Mouse (Mus musculus) midbrain, embryonic 16.5 days (tissue): ENCODE data around the gene Srek1. TPM values are rescaled to one million over a fixed set of nuclear protein-coding genes. Genes with fewer than 3 reads are reported as not detected.

Experiments used
- ATAC-seq: fragments of 200-750 bp; cut with Nextera tagmentation; 2 replicates; pipeline ENCODE4 v1.8.0; 2017; ENCODE audit warnings: moderate TSS enrichment
- H3K27ac ChIP-seq: fragments of 300-500 bp; sonication (generic); 2 replicates; pipeline ENCODE4 v1.5.1; 2014; ENCODE audit warnings: mild to moderate bottlenecking, low read length, mixed read lengths
- H3K27me3 ChIP-seq: fragments of 300-500 bp; sonication (generic); 2 replicates; pipeline ENCODE4 v1.6.1; 2014; ENCODE audit warnings: low read depth, low read length, mixed read lengths; ENCODE audit not compliant: control insufficient read depth, insufficient read depth
- H3K36me3 ChIP-seq: fragments of 300-500 bp; sonication (generic); 2 replicates; pipeline ENCODE4 v1.6.1; 2014; ENCODE audit warnings: mild to moderate bottlenecking, low read length, moderate library complexity, mixed read lengths; ENCODE audit not compliant: control insufficient read depth, insufficient read depth
- H3K4me1 ChIP-seq: fragments of 300-500 bp; sonication (generic); 2 replicates; pipeline ENCODE4 v1.6.1; 2014; ENCODE audit warnings: mild to moderate bottlenecking, low read length, mixed read lengths; ENCODE audit not compliant: control insufficient read depth, insufficient read depth
- H3K4me2 ChIP-seq: fragments of 300-500 bp; sonication (generic); 2 replicates; pipeline ENCODE4 v1.6.1; 2014; ENCODE audit warnings: mild to moderate bottlenecking, low read length, mixed read lengths
- H3K4me3 ChIP-seq: fragments of 300-500 bp; sonication (generic); 2 replicates; pipeline ENCODE4 v1.5.1; 2014; ENCODE audit warnings: low read depth, mild to moderate bottlenecking, low read length, moderate library complexity, mixed read lengths
- H3K9ac ChIP-seq: fragments of 300-500 bp; sonication (generic); 2 replicates; pipeline ENCODE4 v1.6.1; 2014; ENCODE audit warnings: low read depth, low read length, mixed read lengths
- H3K9me3 ChIP-seq: fragments of 300-500 bp; sonication (generic); replicated peaks from 2 replicates; pipeline ENCODE4 v1.6.1; 2014; ENCODE audit warnings: mild to moderate bottlenecking, low read length, mixed read lengths; ENCODE audit not compliant: control insufficient read depth, poor library complexity, severe bottlenecking
- WGBS: fragments of 180-500 bp; shearing (Covaris S2); extraction: QIAGEN DNeasy Blood & Tissue Kit; methylation state at CpG from one replicate; pipeline ENCODE4 v1.1.7; 2014; 5-methylcytosine and 5-hydroxymethylcytosine counted together
- polyA plus RNA-seq: library from polyadenylated mRNA; unstranded; fragments of >200 nt; fragmentation: Nextera tagmentation; extraction: Ambion mirVana; gene quantifications from 2 replicates; pipeline ENCODE4 v1.2.1, GENCODE M21; 2015

The Srek1 gene
- polyA plus RNA-seq, 1 experiment from 2014 or later: 65.0 TPM

DNA sequence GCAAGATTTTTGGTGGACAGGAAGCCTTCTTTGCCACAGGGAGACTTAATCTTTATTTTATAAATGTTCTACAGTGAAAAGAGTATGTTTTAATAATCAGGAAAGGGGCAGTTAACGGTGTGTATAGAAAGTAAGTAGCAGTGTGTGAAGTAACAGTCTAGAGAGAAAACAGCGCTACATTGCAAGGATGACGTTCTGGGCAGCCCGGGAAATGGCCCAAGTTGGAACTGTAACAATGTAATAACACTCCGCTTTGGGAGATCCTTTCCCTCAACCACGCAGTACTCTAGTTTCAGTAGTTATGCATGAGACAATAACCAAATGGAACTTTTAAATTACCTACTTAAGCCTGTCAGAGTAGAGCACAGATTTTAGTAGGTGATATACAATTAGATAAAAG is 70.6 kb downstream of the Srek1 start:
- no peak overlapping the region for H3K4me3 ChIP-seq
- ATAC-seq: peak; percentile 53
- H3K4me2 ChIP-seq: no peak overlapping the region
- H3K27ac ChIP-seq: no peak overlapping the region
- WGBS: 53% methylated on average over 6 of the region's 6 CpGs
- H3K27me3 ChIP-seq: no peaks in the 10 kb centered on the region
- no peaks in the 10 kb centered on the region for H3K36me3 ChIP-seq
- no peaks in the 10 kb centered on the region for H3K9me3 ChIP-seq
- no peaks in the 10 kb centered on the region for H3K4me1 ChIP-seq
- H3K9ac ChIP-seq: no peak overlapping the region

DNA sequence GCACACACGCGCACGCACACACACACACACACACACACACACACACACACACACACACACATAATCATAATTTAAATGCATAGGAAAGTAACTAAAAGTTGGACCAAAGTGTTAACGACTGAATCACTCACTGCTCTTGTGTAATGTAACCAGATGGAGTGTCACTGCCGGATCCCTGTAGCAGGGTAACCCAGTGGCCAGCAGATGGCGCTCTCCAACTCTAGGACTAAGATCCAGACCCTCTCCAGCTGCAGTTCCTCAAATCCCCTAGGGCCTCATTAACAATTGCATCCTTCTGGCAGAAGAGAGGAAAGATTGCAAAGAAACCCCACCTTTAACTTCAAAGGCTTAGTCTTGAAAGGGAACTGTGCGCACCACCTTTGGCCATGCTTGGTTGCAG is 71.0 kb downstream of the Srek1 start:
- H3K9me3 ChIP-seq: no peaks in the 10 kb centered on the region
- H3K4me3 ChIP-seq: no peak overlapping the region
- H3K4me1 ChIP-seq: no peaks in the 10 kb centered on the region
- no peak overlapping the region for H3K27ac ChIP-seq
- H3K36me3 ChIP-seq: no peaks in the 10 kb centered on the region
- WGBS: 22% methylated on average over 5 of the region's 7 CpGs
- H3K27me3 ChIP-seq: no peaks in the 10 kb centered on the region
- no peak overlapping the region for H3K9ac ChIP-seq
- H3K4me2 ChIP-seq: no peak overlapping the region
- ATAC-seq: peak; percentile 88

DNA sequence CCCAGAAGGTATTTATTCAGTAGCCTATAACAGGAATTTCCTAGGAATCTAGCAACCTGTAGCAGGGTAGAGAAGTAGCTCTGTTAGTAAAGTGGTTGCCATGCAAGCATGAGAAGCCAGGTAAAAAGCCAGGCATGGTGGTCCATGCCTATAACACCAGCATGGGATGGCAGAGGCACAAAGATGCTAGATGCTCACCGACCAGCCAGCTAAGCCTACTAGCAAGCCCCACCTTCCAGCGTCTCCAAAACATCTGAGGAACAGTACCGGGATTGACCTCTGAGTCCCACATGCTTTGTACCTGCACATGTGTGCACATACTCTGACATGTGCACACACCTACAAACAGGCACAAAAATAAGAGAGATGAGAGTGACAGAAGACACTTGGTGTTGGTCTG is 72.1 kb downstream of the Srek1 start:
- no peaks in the 10 kb centered on the region for H3K36me3 ChIP-seq
- 84% methylated on average over 3 of the region's 3 CpGs for WGBS
- ATAC-seq: no peak
- no peaks in the 10 kb centered on the region for H3K27me3 ChIP-seq
- H3K4me1 ChIP-seq: peaks cover 3% of the 10 kb centered on the region; the same call in 1 of the 2 replicates
- no peak overlapping the region for H3K27ac ChIP-seq
- no peak overlapping the region for H3K4me2 ChIP-seq
- H3K9me3 ChIP-seq: no peaks in the 10 kb centered on the region
- H3K9ac ChIP-seq: no peak overlapping the region
- no peak overlapping the region for H3K4me3 ChIP-seq

DNA sequence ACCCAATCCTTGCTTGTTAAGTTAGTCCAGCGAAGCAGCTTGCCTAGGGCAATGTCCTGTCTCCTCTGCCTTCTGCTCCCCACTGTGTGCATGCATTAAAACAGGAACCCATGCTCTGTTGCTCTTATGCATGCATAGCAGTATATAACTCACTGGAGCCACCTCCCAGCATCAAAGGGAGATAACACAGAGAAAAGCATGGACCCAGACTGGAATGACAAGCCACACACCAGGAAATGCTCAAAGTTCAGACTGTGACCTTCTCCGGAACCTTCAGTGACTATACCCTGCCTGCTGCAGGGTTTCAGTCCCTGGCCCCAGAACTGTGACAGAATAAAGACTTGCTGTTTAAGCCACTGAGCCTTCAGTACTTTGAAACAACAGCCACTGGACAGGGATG is 73.7 kb downstream of the Srek1 start:
- no peak overlapping the region for H3K4me3 ChIP-seq
- H3K27me3 ChIP-seq: no peaks in the 10 kb centered on the region
- peaks cover 3% of the 10 kb centered on the region; the same call in 1 of the 2 replicates for H3K4me1 ChIP-seq
- no peak overlapping the region for H3K27ac ChIP-seq
- H3K9me3 ChIP-seq: no peaks in the 10 kb centered on the region
- 69% methylated on average over 2 of the region's 2 CpGs for WGBS
- no peaks in the 10 kb centered on the region for H3K36me3 ChIP-seq
- H3K4me2 ChIP-seq: no peak overlapping the region
- no peak for ATAC-seq
- no peak overlapping the region for H3K9ac ChIP-seq

DNA sequence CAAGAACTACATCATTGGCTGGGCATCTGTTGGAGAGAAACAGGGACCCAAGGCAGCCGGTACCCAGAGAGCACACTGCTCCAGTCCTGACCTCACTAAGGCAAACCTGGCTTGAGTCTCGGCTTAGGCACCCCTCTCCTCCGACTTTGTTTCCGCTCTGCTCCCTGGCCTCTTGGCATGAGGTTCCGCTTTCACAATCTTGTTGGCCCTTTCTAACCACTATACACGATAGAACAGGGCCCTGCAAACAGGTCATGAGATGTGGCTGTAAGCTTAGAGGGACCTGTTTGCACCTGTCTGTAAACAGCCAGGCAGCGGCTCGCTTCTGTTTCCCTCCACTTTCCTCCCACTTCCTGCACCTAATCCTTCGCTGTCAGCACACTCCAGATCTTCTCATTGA is 76.4 kb downstream of the Srek1 start:
- no peaks in the 10 kb centered on the region for H3K9me3 ChIP-seq
- H3K4me1 ChIP-seq: peaks cover 3% of the 10 kb centered on the region; the same call in 1 of the 2 replicates
- no peak overlapping the region for H3K27ac ChIP-seq
- no peak overlapping the region for H3K4me2 ChIP-seq
- no peak overlapping the region for H3K9ac ChIP-seq
- no peaks in the 10 kb centered on the region for H3K36me3 ChIP-seq
- ATAC-seq: no peak
- no peak overlapping the region for H3K4me3 ChIP-seq
- 72% methylated on average over 9 of the region's 9 CpGs for WGBS
- no peaks in the 10 kb centered on the region for H3K27me3 ChIP-seq

DNA sequence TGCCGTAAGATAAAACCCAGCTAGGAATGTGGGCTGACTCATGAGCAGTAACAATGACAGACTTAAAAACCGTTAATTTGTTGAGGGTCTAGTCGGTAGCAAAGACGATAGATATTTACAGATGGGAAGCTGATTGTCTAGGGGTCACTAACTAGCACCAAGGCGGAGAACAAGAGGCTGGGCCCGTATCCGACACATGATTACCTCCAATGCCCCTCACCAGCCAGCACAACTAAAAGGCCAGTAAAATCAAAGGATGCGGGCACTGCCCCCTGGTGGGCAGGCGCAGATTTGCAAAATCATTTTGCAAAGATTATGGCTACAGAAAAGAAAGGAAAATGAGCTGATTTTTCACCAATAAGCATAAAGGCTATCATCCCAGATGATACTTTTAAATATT is 78.2 kb downstream of the Srek1 start:
- Histone ChIP-seq H3K9me3 (no peaks in the 10 kb centered on the region), H3K27me3 (no peaks in the 10 kb centered on the region), H3K4me2 (no peak overlapping the region), H3K27ac (no peak overlapping the region), H3K4me3 (no peak overlapping the region), H3K9ac (no peak overlapping the region), H3K4me1 (peaks cover 3% of the 10 kb centered on the region; the same call in 1 of the 2 replicates), H3K36me3 (no peaks in the 10 kb centered on the region)
- 45% methylated on average over 9 of the region's 9 CpGs for WGBS
- ATAC-seq: no peak

DNA sequence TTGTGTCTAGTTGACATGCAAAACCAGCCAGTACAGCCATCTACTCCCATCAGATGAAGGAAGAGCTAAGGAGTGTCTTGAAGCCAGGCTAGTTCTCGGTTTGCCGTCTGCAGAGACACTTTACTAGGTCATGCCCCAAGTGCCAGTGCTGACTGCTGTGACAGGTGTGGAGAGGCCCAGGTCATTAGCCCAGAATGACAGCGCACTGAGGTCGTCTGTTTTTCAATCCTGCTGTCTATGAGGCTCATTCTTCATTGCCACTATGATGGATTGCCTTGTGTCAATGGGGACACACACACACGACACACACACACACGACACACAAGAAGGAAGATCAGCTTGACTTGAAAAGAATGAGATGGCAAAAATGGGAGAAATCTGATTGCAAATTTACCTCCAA is 79.0 kb downstream of the Srek1 start:
- Histone ChIP-seq H3K4me1 (peaks cover 3% of the 10 kb centered on the region; the same call in 1 of the 2 replicates), H3K9ac (no peak overlapping the region), H3K9me3 (no peaks in the 10 kb centered on the region), H3K4me2 (no peak overlapping the region), H3K27me3 (no peaks in the 10 kb centered on the region), H3K4me3 (no peak overlapping the region), H3K36me3 (no peaks in the 10 kb centered on the region), H3K27ac (no peak overlapping the region)
- ATAC-seq: no peak
- WGBS: 84% methylated on average over 6 of the region's 6 CpGs

Other genes starting within 250 kb of the Srek1 start
- gene Erbin, start 145.9 kb upstream of the Srek1 start, polyA plus RNA-seq: 6.3 and 7.7 TPM in 2 replicates